Mouse (Mus musculus): ENCODE measurements at regions not wholly inside any gene's neighbourhood (a gene's known extent, or its start where the extent isn't known, plus 50 kb on each side); places are given as distances from the start of the nearest gene placed in this dataset.

DNA sequence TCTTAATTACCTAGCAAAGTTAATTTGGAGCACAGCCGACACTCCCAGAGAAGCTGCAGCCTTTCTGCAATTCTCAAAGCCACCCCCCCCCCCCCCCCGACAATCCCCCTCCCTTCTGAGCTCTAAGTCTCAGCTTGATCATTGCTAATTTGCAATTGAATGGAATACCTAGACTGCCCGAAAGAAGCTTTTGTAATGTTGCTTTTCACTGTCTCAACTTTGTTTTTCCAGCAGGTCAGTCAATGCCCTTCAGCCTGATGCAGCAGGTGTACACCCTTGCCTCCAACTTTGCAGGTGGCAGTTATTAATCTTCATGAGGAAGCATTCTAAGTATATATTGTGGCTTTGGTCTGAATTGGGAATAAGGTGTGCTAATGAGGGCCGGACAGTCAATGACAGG lies 1006.6 kb upstream of the Gm8797 start:
- Histone ChIP-seq H3K4me2 (replicated peaks; ENCODE audit: low read depth, low read length) (no peak overlapping the region), H3K9me3 (ENCODE audit: low read length) (no peaks in the 10 kb centered on the region), H3K27me3 (replicated peaks; ENCODE audit: insufficient read depth, low read length) (no peaks in the 10 kb centered on the region), H3K4me1 (ENCODE audit: insufficient read depth, low read depth, low read length) (no peaks in the 10 kb centered on the region), H3K36me3 (ENCODE audit: insufficient read depth, low read length) (no peaks in the 10 kb centered on the region), H3K27ac (ENCODE audit: low read length) (no peak overlapping the region), H3K4me3 (ENCODE audit: low read depth, low read length) (no peak overlapping the region), H3K9ac (replicated peaks; ENCODE audit: low read depth) (no peak overlapping the region)
- ATAC-seq (no peak), DNase-seq (ENCODE audit: low spot score) (no peak)
- TF ChIP-seq EP300 (IDR thresholded peaks at IDR 0.05) (no peak), CTCF (IDR thresholded peaks at IDR 0.05) (no peak)
- WGBS = 86% methylated on average over 4 of the region's 4 CpGs

DNA sequence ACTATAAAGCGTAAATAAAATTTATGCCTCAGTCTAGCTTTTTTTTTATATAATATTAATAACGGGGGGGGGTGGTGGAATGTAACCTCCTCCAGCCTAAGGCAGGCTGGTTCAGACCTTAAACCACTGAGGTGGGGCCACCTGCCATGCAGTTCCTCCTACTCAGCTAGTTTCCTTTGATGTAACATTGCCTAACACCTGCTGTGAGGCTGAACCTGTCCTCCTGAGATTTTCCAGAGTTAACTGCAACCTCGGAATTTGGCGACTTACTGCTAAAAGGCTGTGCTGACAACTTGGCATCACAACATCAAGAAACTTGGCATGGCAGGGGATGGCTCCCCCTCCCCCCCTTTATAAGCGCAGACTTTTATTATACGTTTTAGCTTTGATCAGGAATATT lies 1006.0 kb upstream of the Gm8797 start:
- Histone ChIP-seq H3K27me3 (replicated peaks; ENCODE audit: insufficient read depth, low read length) (no peaks in the 10 kb centered on the region), H3K4me1 (ENCODE audit: insufficient read depth, low read depth, low read length) (no peaks in the 10 kb centered on the region), H3K36me3 (ENCODE audit: insufficient read depth, low read length) (no peaks in the 10 kb centered on the region), H3K4me2 (replicated peaks; ENCODE audit: low read depth, low read length) (no peak overlapping the region), H3K9me3 (ENCODE audit: low read length) (no peaks in the 10 kb centered on the region), H3K27ac (ENCODE audit: low read length) (no peak overlapping the region), H3K4me3 (ENCODE audit: low read depth, low read length) (no peak overlapping the region), H3K9ac (replicated peaks; ENCODE audit: low read depth) (no peak overlapping the region)
- ATAC-seq = no peak
- 84% methylated on average over 6 of the region's 6 CpGs for WGBS
- DNase-seq (ENCODE audit: low spot score) = no peak
- no peak for TF ChIP-seq EP300 (IDR thresholded peaks at IDR 0.05)
- no peak for TF ChIP-seq CTCF (IDR thresholded peaks at IDR 0.05)

DNA sequence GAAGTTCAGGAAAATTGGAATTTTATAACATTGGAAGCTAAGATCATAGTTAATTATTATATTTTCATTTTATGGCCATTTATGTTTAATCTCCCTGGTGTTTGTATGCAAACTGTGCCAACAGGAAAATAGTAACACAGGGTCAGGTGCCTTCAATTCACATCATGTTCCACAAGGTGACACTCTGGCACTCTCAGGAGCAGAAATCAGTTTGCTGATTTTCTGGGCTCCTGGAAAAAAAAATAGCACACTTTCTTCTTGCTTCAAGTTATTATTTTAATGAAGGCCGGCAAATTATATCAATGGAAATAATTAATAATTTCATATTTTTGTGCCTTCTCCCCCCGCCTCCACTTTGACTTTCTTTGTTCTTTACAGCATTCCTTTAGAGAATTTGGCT lies 994.5 kb upstream of the Gm8797 start:
- no peak for TF ChIP-seq CTCF (IDR thresholded peaks at IDR 0.05)
- TF ChIP-seq EP300 (IDR thresholded peaks at IDR 0.05) = no peak
- no peak overlapping the region for H3K4me3 ChIP-seq (ENCODE audit: low read depth, low read length)
- H3K4me2 ChIP-seq (replicated peaks; ENCODE audit: low read depth, low read length) = no peak overlapping the region
- DNase-seq (ENCODE audit: low spot score) (no peak), ATAC-seq (no peak)
- no peaks in the 10 kb centered on the region for H3K36me3 ChIP-seq (ENCODE audit: insufficient read depth, low read length)
- H3K27me3 ChIP-seq (replicated peaks; ENCODE audit: insufficient read depth, low read length) = no peaks in the 10 kb centered on the region
- no peaks in the 10 kb centered on the region for H3K9me3 ChIP-seq (ENCODE audit: low read length)
- no peak overlapping the region for H3K9ac ChIP-seq (replicated peaks; ENCODE audit: low read depth)
- H3K27ac ChIP-seq (ENCODE audit: low read length) = no peak overlapping the region
- 87% methylated on average over 2 of the region's 2 CpGs for WGBS
- H3K4me1 ChIP-seq (ENCODE audit: insufficient read depth, low read depth, low read length) = no peaks in the 10 kb centered on the region

DNA sequence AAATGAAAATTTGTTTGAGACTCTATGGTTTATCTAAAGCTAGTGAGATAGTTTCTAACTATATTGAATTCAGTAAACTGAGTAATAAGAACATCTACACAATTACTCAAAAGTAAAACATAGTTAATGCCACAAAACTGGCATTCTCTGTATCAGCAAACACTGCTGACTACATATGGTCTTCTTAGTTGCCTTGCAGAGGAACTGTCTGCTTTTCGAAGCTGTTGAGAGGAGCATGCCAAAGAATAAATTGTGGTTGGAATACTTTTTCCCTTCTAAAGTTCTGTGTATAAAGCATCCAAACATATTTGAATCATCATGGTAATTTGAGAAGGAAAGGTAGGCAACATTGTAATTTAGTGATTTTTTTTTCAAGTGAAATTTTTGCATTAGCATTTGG lies 993.5 kb upstream of the Gm8797 start:
- TF ChIP-seq EP300 (IDR thresholded peaks at IDR 0.05) (no peak), CTCF (IDR thresholded peaks at IDR 0.05) (no peak)
- Histone ChIP-seq H3K27ac (ENCODE audit: low read length) (no peak overlapping the region), H3K4me2 (replicated peaks; ENCODE audit: low read depth, low read length) (no peak overlapping the region), H3K27me3 (replicated peaks; ENCODE audit: insufficient read depth, low read length) (no peaks in the 10 kb centered on the region), H3K4me3 (ENCODE audit: low read depth, low read length) (no peak overlapping the region), H3K4me1 (ENCODE audit: insufficient read depth, low read depth, low read length) (no peaks in the 10 kb centered on the region), H3K9me3 (ENCODE audit: low read length) (no peaks in the 10 kb centered on the region), H3K9ac (replicated peaks; ENCODE audit: low read depth) (no peak overlapping the region), H3K36me3 (ENCODE audit: insufficient read depth, low read length) (no peaks in the 10 kb centered on the region)
- ATAC-seq (no peak), DNase-seq (ENCODE audit: low spot score) (no peak)
- WGBS = 82% methylated on average over 1 of the region's 1 CpGs

DNA sequence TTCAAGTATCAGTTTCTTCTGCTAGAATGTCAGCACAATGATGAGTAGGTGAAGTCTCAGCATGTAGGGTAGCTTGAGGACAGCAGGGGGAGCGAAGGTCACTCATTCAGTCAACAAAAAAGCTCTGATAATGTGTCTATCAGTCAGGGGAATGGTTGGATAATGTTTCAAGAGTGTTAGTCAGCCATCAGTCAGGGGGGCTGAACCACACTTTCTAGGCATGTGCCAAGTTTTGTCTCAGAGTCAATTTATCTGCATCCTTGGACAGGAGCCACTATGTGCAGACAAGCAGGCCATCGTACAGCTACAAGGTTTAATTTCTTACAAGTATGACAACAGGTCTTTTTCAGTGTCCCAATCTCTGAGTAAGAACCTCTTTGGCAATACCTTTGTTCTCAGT lies 987.5 kb upstream of the Gm8797 start:
- TF ChIP-seq EP300 (IDR thresholded peaks at IDR 0.05) (no peak), CTCF (IDR thresholded peaks at IDR 0.05) (no peak)
- DNase-seq (ENCODE audit: low spot score) = no peak
- H3K4me3 ChIP-seq (ENCODE audit: low read depth, low read length) = no peak overlapping the region
- no peaks in the 10 kb centered on the region for H3K36me3 ChIP-seq (ENCODE audit: insufficient read depth, low read length)
- H3K9me3 ChIP-seq (ENCODE audit: low read length) = no peaks in the 10 kb centered on the region
- no peak overlapping the region for H3K4me2 ChIP-seq (replicated peaks; ENCODE audit: low read depth, low read length)
- H3K27me3 ChIP-seq (replicated peaks; ENCODE audit: insufficient read depth, low read length) = no peaks in the 10 kb centered on the region
- 62% methylated on average over 2 of the region's 2 CpGs for WGBS
- H3K4me1 ChIP-seq (ENCODE audit: insufficient read depth, low read depth, low read length) = no peaks in the 10 kb centered on the region
- H3K9ac ChIP-seq (replicated peaks; ENCODE audit: low read depth) = no peak overlapping the region
- ATAC-seq = no peak
- H3K27ac ChIP-seq (ENCODE audit: low read length) = no peak overlapping the region

DNA sequence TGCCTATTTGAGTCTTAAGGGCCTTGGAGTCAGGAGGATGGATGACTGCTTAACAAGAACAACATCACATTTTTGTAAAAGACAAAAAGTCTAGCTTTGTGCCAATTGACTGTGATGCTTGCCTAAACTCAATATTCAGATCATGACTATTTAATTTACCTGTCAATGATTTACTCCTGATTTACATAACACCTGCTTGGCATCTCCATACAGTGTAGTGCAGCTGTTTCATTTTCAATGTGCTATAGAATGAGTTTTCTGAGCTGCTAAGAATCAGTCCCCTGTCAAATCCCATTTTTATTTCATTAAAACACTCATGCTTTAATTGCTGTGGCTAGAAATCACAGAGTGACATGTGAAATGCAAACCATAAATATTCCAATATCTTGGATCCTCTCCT lies 974.0 kb upstream of the Gm8797 start:
- H3K4me1 ChIP-seq (ENCODE audit: insufficient read depth, low read depth, low read length) = no peaks in the 10 kb centered on the region
- no peak for ATAC-seq

DNA sequence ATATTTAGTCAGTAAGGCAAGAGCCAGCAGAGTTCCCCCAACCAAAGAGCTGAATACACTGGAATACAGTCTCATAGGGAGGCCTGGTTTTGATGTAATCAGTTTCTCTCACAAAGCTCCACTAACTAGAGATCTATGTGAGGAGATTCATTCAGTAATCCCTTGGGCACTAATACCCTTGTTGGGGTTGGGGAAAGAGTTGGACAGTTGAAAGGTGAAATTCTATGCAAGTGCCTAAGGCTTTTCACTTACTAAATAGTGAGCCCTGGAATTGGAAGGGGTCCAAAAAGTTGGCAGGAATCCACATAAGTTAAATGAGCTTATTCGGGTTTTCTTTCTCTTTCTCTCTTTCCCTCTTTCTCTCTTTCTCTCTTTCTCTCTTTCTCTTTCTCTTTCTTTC lies 965.4 kb upstream of the Gm8797 start:
- no peaks in the 10 kb centered on the region for H3K27me3 ChIP-seq (replicated peaks; ENCODE audit: insufficient read depth, low read length)
- DNase-seq (ENCODE audit: low spot score) = no peak
- no peak overlapping the region for H3K9ac ChIP-seq (replicated peaks; ENCODE audit: low read depth)
- no peak overlapping the region for H3K27ac ChIP-seq (ENCODE audit: low read length)
- ATAC-seq = no peak
- no peak overlapping the region for H3K4me2 ChIP-seq (replicated peaks; ENCODE audit: low read depth, low read length)
- WGBS = 58% methylated on average over 1 of the region's 1 CpGs
- no peak for TF ChIP-seq CTCF (IDR thresholded peaks at IDR 0.05)
- no peak for TF ChIP-seq EP300 (IDR thresholded peaks at IDR 0.05)
- no peaks in the 10 kb centered on the region for H3K36me3 ChIP-seq (ENCODE audit: insufficient read depth, low read length)
- no peaks in the 10 kb centered on the region for H3K9me3 ChIP-seq (ENCODE audit: low read length)
- no peak overlapping the region for H3K4me3 ChIP-seq (ENCODE audit: low read depth, low read length)
- no peaks in the 10 kb centered on the region for H3K4me1 ChIP-seq (ENCODE audit: insufficient read depth, low read depth, low read length)

More for the DNA sequence above, 974.0 kb upstream of the Gm8797 start:
- Histone ChIP-seq H3K27me3 (replicated peaks; ENCODE audit: insufficient read depth, low read length) (no peaks in the 10 kb centered on the region), H3K36me3 (ENCODE audit: insufficient read depth, low read length) (no peaks in the 10 kb centered on the region), H3K4me3 (ENCODE audit: low read depth, low read length) (no peak overlapping the region), H3K4me2 (replicated peaks; ENCODE audit: low read depth, low read length) (no peak overlapping the region), H3K9me3 (ENCODE audit: low read length) (no peaks in the 10 kb centered on the region), H3K27ac (ENCODE audit: low read length) (no peak overlapping the region), H3K9ac (replicated peaks; ENCODE audit: low read depth) (no peak overlapping the region)
- DNase-seq (ENCODE audit: low spot score) = no peak
- no peak for TF ChIP-seq CTCF (IDR thresholded peaks at IDR 0.05)
- no peak for TF ChIP-seq EP300 (IDR thresholded peaks at IDR 0.05)
